Mouse (Mus musculus): ENCODE results near the gene Slc29a2. TPM values are rescaled to one million over a fixed set of nuclear protein-coding genes. Genes with fewer than 3 reads are reported as not detected.

The Slc29a2 gene
- polyA plus RNA-seq, 1 experiment = 8.9 TPM

DNA sequence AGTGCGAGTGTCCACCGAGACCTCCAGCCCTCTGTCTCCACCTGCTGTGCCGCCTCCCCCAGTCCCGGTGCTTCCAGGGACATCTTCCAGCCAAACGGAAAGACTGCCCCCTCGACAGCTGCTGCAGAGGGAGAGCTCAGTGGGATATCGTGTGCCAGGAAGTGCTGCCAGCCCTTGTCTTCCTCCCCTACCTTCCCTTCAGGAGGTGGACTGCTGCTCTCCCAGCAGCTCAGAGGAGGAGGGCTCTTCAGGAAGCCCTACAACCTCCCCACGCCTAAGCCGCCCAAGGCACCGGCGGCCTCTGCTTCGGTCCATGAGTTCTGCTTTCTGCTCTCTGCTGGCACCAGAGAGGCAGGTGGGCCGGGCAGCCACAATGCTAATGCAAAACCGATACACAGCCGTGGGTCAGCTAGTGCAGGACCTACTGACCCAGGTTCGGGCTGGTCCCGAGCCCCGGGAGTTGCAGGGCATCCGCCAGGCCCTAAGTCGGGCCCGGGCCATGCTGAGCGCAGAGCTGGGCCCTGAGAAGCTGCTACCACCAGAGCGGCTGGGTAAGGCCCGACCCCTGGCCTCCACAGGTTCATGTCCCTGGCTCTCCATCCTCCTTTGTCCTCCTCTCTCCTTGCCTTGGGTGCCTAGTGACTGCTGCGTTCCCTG lies 28.6 kb downstream of the Slc29a2 start:
- H3K79me3 ChIP-seq (ENCODE audit: low read depth) = peaks cover 43% of the 10 kb centered on the region
- H3K4me3 ChIP-seq (ENCODE audit: insufficient read depth, poor library complexity, severe bottlenecking) = peak overlapping the region; percentile 84
- H3K27me3 ChIP-seq (ENCODE audit: control insufficient read depth, insufficient read depth, insufficient read length) = no peaks in the 10 kb centered on the region
- peak overlapping the region; percentile 28 for H3ac ChIP-seq (ENCODE audit: control insufficient read depth, insufficient read length, low read depth)
- peaks cover 52% of the 10 kb centered on the region for H3K79me2 ChIP-seq (ENCODE audit: control insufficient read depth, insufficient read depth)
- peaks cover 58% of the 10 kb centered on the region for H3K36me3 ChIP-seq (ENCODE audit: control insufficient read depth, insufficient read depth)
- TF ChIP-seq CEBPB (IDR thresholded peaks at IDR 0.05; ENCODE audit: low read depth) = no peak
- TF ChIP-seq MYOD1 (IDR thresholded peaks at IDR 0.05; ENCODE audit: control insufficient read depth, insufficient read length, low read depth) = peak; percentile 74
- no peak for TF ChIP-seq CTCF (IDR thresholded peaks at IDR 0.05; ENCODE audit: control insufficient read depth, insufficient read depth, insufficient read length)

DNA sequence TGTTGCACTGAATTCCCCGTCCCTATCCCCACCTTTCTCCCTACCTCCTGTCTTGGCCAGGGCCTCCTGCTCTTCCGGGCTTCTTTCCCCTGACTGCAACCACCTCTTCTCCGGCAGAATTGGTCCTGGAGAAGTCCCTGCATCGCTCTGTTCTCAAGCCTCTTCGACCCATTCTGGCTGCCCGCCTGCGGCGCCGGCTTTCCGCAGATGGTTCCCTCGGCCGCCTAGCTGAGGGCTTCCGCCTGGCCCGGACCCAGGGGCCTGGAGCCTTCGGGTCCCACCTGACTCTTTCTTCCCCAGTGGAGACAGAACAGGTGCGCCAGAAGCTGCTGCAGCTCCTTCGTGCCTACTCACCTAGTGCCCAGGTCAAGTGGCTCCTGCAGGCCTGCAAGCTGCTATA lies 29.2 kb downstream of the Slc29a2 start:
- Histone ChIP-seq H3K79me2 (ENCODE audit: control insufficient read depth, insufficient read depth) (peaks cover 52% of the 10 kb centered on the region), H3K79me3 (ENCODE audit: low read depth) (peaks cover 42% of the 10 kb centered on the region), H3K4me3 (ENCODE audit: insufficient read depth, poor library complexity, severe bottlenecking) (peak overlapping the region; percentile 84), H3K36me3 (ENCODE audit: control insufficient read depth, insufficient read depth) (peaks cover 53% of the 10 kb centered on the region), H3K27me3 (ENCODE audit: control insufficient read depth, insufficient read depth, insufficient read length) (no peaks in the 10 kb centered on the region), H3ac (ENCODE audit: control insufficient read depth, insufficient read length, low read depth) (peak overlapping the region; percentile 28)
- no peak for TF ChIP-seq MYOG (IDR thresholded peaks at IDR 0.05; ENCODE audit: control insufficient read depth, extremely low read depth, insufficient read length)
- TF ChIP-seq FOSL1 (IDR thresholded peaks at IDR 0.05; ENCODE audit: insufficient read depth, low read length, poor library complexity, severe bottlenecking) = no peak
- TF ChIP-seq MAX (IDR thresholded peaks at IDR 0.05) = no peak
- TF ChIP-seq CTCF (IDR thresholded peaks at IDR 0.05; ENCODE audit: control insufficient read depth, insufficient read depth, insufficient read length) = no peak
- TF ChIP-seq MYOD1 (IDR thresholded peaks at IDR 0.05; ENCODE audit: control insufficient read depth, insufficient read length, low read depth) = no peak
- TF ChIP-seq CEBPB (IDR thresholded peaks at IDR 0.05; ENCODE audit: low read depth) = no peak
- TF ChIP-seq USF1 (IDR thresholded peaks at IDR 0.05; ENCODE audit: low read depth) = no peak

DNA sequence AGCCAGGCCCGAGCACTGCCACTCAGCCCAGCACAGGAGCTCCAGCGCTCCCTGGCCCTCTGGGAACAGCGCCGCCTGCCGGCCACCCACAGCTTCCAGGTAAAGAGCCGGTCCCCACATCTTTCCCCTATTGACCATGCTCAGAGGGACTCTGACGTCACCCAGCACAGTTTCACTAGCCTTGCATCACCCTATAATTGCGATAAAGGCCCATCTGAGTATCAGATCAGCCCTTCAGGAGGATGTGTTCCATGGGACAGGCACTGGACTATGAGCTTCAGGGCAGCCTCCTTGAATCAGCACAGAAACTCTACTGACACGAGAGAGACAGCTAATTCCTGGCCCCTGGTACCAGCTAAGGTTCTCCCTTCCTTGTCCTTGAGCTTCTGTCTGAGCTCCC lies 30.2 kb downstream of the Slc29a2 start:
- Histone ChIP-seq H3ac (ENCODE audit: control insufficient read depth, insufficient read length, low read depth) (no peak overlapping the region), H3K27me3 (ENCODE audit: control insufficient read depth, insufficient read depth, insufficient read length) (no peaks in the 10 kb centered on the region), H3K4me3 (ENCODE audit: insufficient read depth, poor library complexity, severe bottlenecking) (no peak overlapping the region), H3K36me3 (ENCODE audit: control insufficient read depth, insufficient read depth) (peaks cover 43% of the 10 kb centered on the region), H3K79me2 (ENCODE audit: control insufficient read depth, insufficient read depth) (peaks cover 52% of the 10 kb centered on the region), H3K79me3 (ENCODE audit: low read depth) (peaks cover 42% of the 10 kb centered on the region)
- TF ChIP-seq MYOG (IDR thresholded peaks at IDR 0.05; ENCODE audit: control insufficient read depth, extremely low read depth, insufficient read length) (no peak), FOSL1 (IDR thresholded peaks at IDR 0.05; ENCODE audit: insufficient read depth, low read length, poor library complexity, severe bottlenecking) (no peak), MYOD1 (IDR thresholded peaks at IDR 0.05; ENCODE audit: control insufficient read depth, insufficient read length, low read depth) (no peak), CEBPB (IDR thresholded peaks at IDR 0.05; ENCODE audit: low read depth) (peak; percentile 76), CTCF (IDR thresholded peaks at IDR 0.05; ENCODE audit: control insufficient read depth, insufficient read depth, insufficient read length) (peak; percentile 92), USF1 (IDR thresholded peaks at IDR 0.05; ENCODE audit: low read depth) (no peak), MAX (IDR thresholded peaks at IDR 0.05) (no peak)

DNA sequence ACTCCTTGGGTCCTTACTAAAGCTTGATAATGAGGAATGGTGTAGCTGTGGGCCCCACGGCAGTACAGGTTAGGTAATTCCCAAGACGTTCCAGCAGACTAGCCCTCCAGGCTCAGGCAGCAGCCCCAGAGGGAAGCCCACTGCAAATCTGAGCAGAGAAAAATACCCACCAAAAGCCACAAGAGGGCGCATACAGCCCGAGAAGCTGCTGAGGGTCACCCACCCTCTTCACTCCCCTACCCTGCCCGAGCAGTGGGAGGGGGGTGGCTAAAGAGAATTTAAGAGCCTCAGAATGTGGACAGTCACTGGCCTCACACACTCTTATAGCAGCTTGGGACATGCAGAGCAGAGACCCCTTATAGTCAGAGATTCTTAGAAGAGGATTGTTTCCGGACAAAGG lies 32.6 kb downstream of the Slc29a2 start:
- Histone ChIP-seq H3K79me3 (ENCODE audit: low read depth) (peaks cover 35% of the 10 kb centered on the region), H3K36me3 (ENCODE audit: control insufficient read depth, insufficient read depth) (peaks cover 43% of the 10 kb centered on the region), H3K27me3 (ENCODE audit: control insufficient read depth, insufficient read depth, insufficient read length) (no peaks in the 10 kb centered on the region), H3ac (ENCODE audit: control insufficient read depth, insufficient read length, low read depth) (no peak overlapping the region), H3K4me3 (ENCODE audit: insufficient read depth, poor library complexity, severe bottlenecking) (no peak overlapping the region), H3K79me2 (ENCODE audit: control insufficient read depth, insufficient read depth) (peaks cover 44% of the 10 kb centered on the region)
- no peak for TF ChIP-seq USF1 (IDR thresholded peaks at IDR 0.05; ENCODE audit: low read depth)
- TF ChIP-seq CTCF (IDR thresholded peaks at IDR 0.05; ENCODE audit: control insufficient read depth, insufficient read depth, insufficient read length) = peak; percentile 39

DNA sequence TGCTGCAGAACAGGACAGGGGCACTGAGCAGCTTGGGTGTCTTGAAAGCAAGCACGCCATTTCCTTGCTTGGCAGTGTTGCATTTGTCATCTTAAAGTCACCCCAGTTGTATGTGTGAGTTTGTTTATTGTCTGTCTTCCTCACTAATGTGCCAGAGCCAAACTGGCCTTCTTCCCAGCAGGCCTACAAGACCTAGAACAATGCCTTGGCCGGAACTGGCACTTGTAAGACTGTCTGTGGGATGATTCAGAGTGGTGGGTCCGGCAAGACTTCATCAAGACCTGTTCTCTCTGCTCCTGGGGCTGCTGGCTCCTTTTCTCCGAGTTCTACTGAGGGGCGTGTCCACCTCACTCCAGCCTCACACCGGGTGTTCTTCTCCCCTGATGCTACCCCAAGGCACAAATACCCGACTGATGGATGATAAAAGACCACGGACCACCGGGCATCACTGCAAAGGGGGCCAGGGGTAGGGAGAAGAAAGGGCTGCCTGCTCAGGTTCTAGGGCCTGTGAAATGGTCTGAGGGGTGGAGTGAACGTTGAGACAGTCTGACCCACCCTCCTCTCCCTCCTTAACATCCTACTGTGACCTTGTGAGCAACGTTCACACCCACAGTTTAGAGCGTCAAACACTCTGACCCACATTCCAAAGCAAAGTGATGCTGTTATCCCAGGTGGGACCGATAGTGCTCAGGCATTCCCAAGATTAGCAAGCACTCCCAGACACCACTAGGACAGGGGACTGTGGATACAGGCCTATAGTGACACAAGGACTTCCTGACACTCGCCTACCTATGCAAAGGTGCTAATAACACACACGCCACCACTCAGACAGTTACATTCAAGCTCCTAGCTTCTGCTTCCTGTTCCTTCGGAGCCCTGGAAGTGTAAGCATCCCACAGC lies 34.5 kb downstream of the Slc29a2 start:
- Histone ChIP-seq H3K79me3 (ENCODE audit: low read depth) (peaks cover 17% of the 10 kb centered on the region), H3K36me3 (ENCODE audit: control insufficient read depth, insufficient read depth) (peaks cover 34% of the 10 kb centered on the region), H3K27me3 (ENCODE audit: control insufficient read depth, insufficient read depth, insufficient read length) (no peaks in the 10 kb centered on the region), H3K79me2 (ENCODE audit: control insufficient read depth, insufficient read depth) (peaks cover 25% of the 10 kb centered on the region), H3ac (ENCODE audit: control insufficient read depth, insufficient read length, low read depth) (peak overlapping the region; percentile 4), H3K4me3 (ENCODE audit: insufficient read depth, poor library complexity, severe bottlenecking) (no peak overlapping the region)
- TF ChIP-seq MYOG (IDR thresholded peaks at IDR 0.05; ENCODE audit: control insufficient read depth, extremely low read depth, insufficient read length) (no peak), CTCF (IDR thresholded peaks at IDR 0.05; ENCODE audit: control insufficient read depth, insufficient read depth, insufficient read length) (no peak), FOSL1 (IDR thresholded peaks at IDR 0.05; ENCODE audit: insufficient read depth, low read length, poor library complexity, severe bottlenecking) (no peak), CEBPB (IDR thresholded peaks at IDR 0.05; ENCODE audit: low read depth) (no peak), MAX (IDR thresholded peaks at IDR 0.05) (no peak), USF1 (IDR thresholded peaks at IDR 0.05; ENCODE audit: low read depth) (no peak), MYOD1 (IDR thresholded peaks at IDR 0.05; ENCODE audit: control insufficient read depth, insufficient read length, low read depth) (no peak)

Data from C2C12 (cell line).